Mouse (Mus musculus): ENCODE measurements around the gene Tob1. TPM values are rescaled to one million over a fixed set of nuclear protein-coding genes. Genes with fewer than 3 reads are reported as not detected.

The Tob1 gene
- 23.7 and 23.8 TPM in 2 replicates for polyA plus RNA-seq (2012; rRNA removed)

- peak; percentile 94 for DNase-seq (ENCODE audit: low read depth)
Measured at GRCm38 (mm10) chr11:94211124-94211603, at the start of gene Tob1. Tob1 (plus strand) TSS chr11:94211454.

- DNase-seq (ENCODE audit: low read depth) = no peak
Measured at GRCm38 (mm10) chr11:94161867-94162581, 49.2 kb upstream of the Tob1 start.

GRCm38 (mm10) chr11:94163005-94163767, 48.1 kb upstream of the Tob1 start:
- DNase-seq (ENCODE audit: low read depth) = no peak

- no peak for DNase-seq (ENCODE audit: low read depth)
Measured at GRCm38 (mm10) chr11:94165745-94166144, 45.5 kb upstream of the Tob1 start.

GRCm38 (mm10) chr11:94168238-94168637, 43.0 kb upstream of the Tob1 start:
- DNase-seq (ENCODE audit: low read depth) = no peak

GRCm38 (mm10) chr11:94169596-94169995, 41.7 kb upstream of the Tob1 start:
- no peak for DNase-seq (ENCODE audit: low read depth)

- no peak for DNase-seq (ENCODE audit: low read depth)
Measured at GRCm38 (mm10) chr11:94171691-94172090, 39.6 kb upstream of the Tob1 start.

- no peak for DNase-seq (ENCODE audit: low read depth)
Measured at GRCm38 (mm10) chr11:94172186-94172585, 39.1 kb upstream of the Tob1 start.

- DNase-seq (ENCODE audit: low read depth) = no peak
Measured at GRCm38 (mm10) chr11:94173726-94174146, 37.5 kb upstream of the Tob1 start.

GRCm38 (mm10) chr11:94175288-94175687, 36.0 kb upstream of the Tob1 start:
- no peak for DNase-seq (ENCODE audit: low read depth)

GRCm38 (mm10) chr11:94175694-94176093, 35.6 kb upstream of the Tob1 start:
- DNase-seq (ENCODE audit: low read depth) = no peak

GRCm38 (mm10) chr11:94177841-94178585, 33.2 kb upstream of the Tob1 start:
- no peak for DNase-seq (ENCODE audit: low read depth)

- DNase-seq (ENCODE audit: low read depth) = no peak
Measured at GRCm38 (mm10) chr11:94179768-94180167, 31.5 kb upstream of the Tob1 start.

GRCm38 (mm10) chr11:94180194-94180593, 31.1 kb upstream of the Tob1 start:
- no peak for DNase-seq (ENCODE audit: low read depth)

- no peak for DNase-seq (ENCODE audit: low read depth)
Measured at GRCm38 (mm10) chr11:94181694-94182093, 29.6 kb upstream of the Tob1 start.

- no peak for DNase-seq (ENCODE audit: low read depth)
Measured at GRCm38 (mm10) chr11:94182711-94183110, 28.5 kb upstream of the Tob1 start.

GRCm38 (mm10) chr11:94183120-94183519, 28.1 kb upstream of the Tob1 start:
- DNase-seq (ENCODE audit: low read depth) = no peak

- DNase-seq (ENCODE audit: low read depth) = no peak
Measured at GRCm38 (mm10) chr11:94183671-94184070, 27.6 kb upstream of the Tob1 start.

GRCm38 (mm10) chr11:94189579-94189978, 21.7 kb upstream of the Tob1 start:
- no peak for DNase-seq (ENCODE audit: low read depth)

- DNase-seq (ENCODE audit: low read depth) = no peak
Measured at GRCm38 (mm10) chr11:94190665-94191064, 20.6 kb upstream of the Tob1 start.

- DNase-seq (ENCODE audit: low read depth) = no peak
Measured at GRCm38 (mm10) chr11:94193109-94193508, 18.1 kb upstream of the Tob1 start.

GRCm38 (mm10) chr11:94196311-94196710, 14.9 kb upstream of the Tob1 start:
- DNase-seq (ENCODE audit: low read depth) = no peak
